Mouse (Mus musculus): ENCODE data around the gene Mapk8ip2. TPM values are rescaled to one million over a fixed set of nuclear protein-coding genes. Genes with fewer than 3 reads are reported as not detected.

Gene Mapk8ip2
- total RNA-seq, 2 experiments from 2014 or later, result 201 to 242 TPM

- intact Hi-C loops (cut with DNase I), result loop anchor here (1.0 to 2.0 kb wide), 2 partner anchors 22 to 47 kb away; partner anchors contain the start of genes C730034F03Rik, Chkb and Gm44502
- peak; percentile 92 to 97 for DNase-seq (ENCODE audit: low spot score in 2 of 2)
Observed at GRCm38 (mm10) chr15:89475611-89476474, 22.1 kb downstream of the Mapk8ip2 start.

GRCm38 (mm10) chr15:89476475-89476815, 22.7 kb downstream of the Mapk8ip2 start:
- intact Hi-C loops (cut with DNase I), result loop anchor here (1.0 to 2.0 kb wide), 2 partner anchors 22 to 48 kb away; partner anchors contain the start of genes C730034F03Rik, Chkb and Gm44502

GRCm38 (mm10) chr15:89477091-89477491, 23.4 kb downstream of the Mapk8ip2 start, which contains the start of gene Arsa:
Gene Arsa, minus strand, starts transcription at chr15:89477425.
- no peak for DNase-seq (ENCODE audit: low spot score in 2 of 2)
- intact Hi-C loops (cut with DNase I), result loop anchor here (2.0 kb wide), 1 partner anchor 48 kb away; the partner anchor contains the start of genes C730034F03Rik, Chkb and Gm44502

More at GRCm38 (mm10) chr15:89476475-89476815, 22.7 kb downstream of the Mapk8ip2 start:
- no peak for DNase-seq (ENCODE audit: low spot score in 2 of 2)

DNA sequence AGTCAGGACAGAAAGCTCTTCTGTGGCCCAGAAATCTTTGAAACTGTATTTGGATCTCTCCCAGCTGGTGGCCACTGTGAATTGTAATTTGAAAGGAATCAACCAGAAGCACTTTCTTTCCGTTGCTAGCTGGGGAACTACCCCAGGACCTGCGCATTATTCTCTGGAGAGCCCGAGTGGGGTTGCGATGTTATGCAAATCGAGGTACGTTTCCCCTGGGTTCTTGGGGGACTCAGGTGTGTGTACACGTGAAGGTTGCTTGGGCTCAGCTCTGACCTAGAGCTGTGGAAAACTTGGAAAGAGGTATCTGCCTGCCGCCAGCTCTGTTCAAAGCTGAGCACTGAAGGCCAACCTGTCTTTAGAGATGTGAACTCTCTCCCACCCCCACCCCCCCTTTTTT, 24.1 kb downstream of the Mapk8ip2 start:
- no peak for DNase-seq (ENCODE audit: low spot score in 2 of 2)
- intact Hi-C loops (cut with DNase I), result loop anchor here (2.0 kb wide), 1 partner anchor 49 kb away; the partner anchor contains the start of genes C730034F03Rik, Chkb and Gm44502

DNA sequence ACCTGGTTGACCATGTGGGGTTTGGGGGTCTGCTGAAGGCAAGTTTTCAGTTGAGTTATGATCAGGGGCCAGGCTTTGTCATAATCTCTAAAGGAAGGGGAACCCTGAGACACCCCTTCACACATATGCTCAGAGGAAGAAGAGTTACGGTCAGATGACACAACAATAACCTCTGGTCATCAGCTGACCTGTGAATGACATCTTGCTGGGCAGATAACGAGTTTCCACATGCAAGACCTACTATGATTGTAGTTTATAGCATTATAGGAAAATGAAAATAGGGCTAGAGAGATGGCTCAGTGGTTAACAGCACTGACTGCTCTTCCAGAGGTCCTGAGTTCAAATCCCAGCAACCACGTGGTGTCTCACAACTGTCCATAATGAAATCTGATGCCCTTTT, 24.9 kb downstream of the Mapk8ip2 start:
- intact Hi-C loops (cut with DNase I), result no loop called here
- DNase-seq (ENCODE audit: low spot score in 2 of 2), result no peak

DNA sequence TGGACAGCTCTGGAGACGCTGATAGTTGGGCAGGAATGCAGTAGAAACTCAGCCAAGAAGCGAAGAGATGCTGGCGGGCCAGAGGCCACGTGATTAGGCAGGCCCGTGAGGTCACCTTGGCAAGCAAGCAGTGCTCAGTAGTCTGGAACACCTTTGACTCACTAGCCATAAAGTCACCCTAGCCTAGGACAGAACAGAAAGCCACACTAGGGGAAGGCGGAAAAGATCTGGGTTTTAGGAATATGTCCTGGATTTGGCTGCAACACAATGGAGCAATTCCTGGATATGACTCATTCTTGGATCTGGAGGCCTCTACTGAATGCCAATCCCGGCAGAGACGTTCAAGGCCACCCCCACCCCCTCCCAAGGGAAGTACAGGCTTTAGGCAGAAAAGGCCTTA, 26.9 kb downstream of the Mapk8ip2 start:
- DNase-seq (ENCODE audit: low spot score in 2 of 2), result peak in 1 of 2 experiments; percentile 53
- intact Hi-C loops (cut with DNase I), result no loop called here

GRCm38 (mm10) chr15:89488182-89488581, 34.5 kb downstream of the Mapk8ip2 start:
- DNase-seq (ENCODE audit: low spot score in 2 of 2), result no peak
- intact Hi-C loops (cut with DNase I), result no loop called here

DNA sequence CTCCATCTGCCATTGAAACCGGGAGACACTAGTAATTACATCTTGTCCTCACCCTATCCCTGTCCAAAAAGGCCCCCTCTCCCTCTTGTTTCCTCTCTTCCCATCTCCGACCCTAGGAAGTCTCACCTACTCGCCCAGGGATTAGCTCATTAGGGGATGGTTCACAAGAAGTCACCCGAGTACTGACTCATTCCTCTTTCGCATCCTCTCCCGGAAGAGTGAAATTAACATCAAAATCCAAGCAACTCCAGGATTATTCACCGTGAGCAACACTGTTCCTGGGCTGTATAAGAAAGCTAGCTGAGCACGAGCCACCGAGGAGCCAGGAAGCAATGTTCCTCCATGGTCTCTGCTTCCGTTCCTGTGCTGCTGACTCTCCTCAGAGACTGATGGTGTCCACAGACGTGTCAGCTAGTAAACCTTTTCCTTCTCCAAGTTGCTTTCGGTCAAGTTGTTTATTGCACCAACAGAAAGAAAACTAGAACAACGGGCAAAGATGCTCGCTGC, 35.0 kb downstream of the Mapk8ip2 start:
- DNase-seq (ENCODE audit: low spot score in 2 of 2), result no peak
- intact Hi-C loops (cut with DNase I), result no loop called here

GRCm38 (mm10) chr15:89494970-89495369, 41.3 kb downstream of the Mapk8ip2 start:
- intact Hi-C loops (cut with DNase I), result no loop called here
- no peak for DNase-seq (ENCODE audit: low spot score in 2 of 2)

DNA sequence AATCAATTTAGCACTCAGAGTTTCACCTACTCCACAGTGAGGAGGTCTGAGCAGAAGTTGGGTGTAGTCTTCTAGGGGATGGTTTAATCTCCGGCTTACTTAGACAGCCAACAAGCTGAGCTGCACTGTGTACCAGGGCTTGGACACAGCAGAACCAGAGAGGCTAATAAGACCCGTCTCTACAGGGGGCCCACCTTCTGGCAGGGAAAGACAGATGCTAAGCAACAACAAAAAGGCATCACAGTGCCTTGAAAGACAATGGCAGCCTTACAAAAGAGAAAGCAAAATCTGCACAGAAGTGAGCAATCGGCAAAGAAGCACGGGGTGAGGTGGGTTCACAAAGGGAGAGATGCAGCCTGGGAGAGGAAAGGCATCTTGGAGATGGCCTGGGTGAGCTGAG, 42.4 kb downstream of the Mapk8ip2 start:
- DNase-seq (ENCODE audit: low spot score in 2 of 2), result no peak
- intact Hi-C loops (cut with DNase I), result no loop called here

DNA sequence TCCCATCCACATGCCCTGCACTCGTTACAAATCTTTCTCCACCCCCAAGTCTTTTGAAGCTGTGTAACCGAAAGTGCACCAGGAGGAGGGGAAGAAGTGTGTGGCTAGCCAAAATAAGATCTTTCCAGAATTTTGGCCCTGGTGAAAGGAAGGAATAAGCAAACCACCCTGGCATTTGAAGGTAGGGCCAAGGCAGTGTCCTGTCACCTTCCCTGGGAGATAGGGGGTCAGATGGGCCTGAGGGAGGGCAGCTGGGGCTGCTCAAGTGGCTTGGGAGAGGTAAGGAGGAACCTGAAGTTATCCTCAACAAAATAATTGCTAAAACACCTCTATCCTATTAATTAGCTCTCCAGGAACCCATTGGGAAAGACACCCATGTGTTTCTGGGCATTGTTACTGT, 43.1 kb downstream of the Mapk8ip2 start:
- intact Hi-C loops (cut with DNase I), result no loop called here
- DNase-seq (ENCODE audit: low spot score in 2 of 2), result no peak

DNA sequence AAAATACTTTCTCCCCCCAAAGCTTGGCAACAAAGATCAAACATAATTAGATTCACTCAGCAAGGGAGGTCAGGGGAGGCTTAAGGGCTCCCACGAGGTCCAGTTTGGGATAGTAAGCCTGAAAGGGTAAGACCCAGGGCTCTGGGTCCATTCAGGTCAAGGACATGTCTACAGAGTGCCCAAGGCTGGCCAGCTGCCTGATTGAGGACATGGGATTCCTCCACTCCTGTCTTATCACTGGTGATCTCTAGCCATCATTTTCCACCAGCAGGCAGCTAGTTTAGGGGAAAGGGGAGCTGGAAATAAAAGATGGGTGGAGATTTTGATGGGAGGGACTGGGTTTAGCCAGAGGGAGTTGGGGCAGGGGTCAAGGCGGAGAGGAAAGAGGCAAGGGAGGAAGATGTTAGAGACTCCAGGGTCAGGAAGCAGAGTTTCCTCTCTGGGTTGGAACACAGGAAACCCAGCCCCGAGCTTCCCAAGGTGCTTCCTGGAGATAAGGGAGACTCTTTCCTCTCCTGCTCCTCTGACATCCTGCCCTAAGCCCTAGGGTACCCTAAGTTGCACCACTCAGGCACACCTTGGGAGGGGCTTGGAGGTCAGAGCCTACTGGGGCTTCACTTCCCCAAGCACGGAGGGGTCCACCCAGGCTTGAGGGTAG, 43.8 kb downstream of the Mapk8ip2 start:
- DNase-seq (ENCODE audit: low spot score in 2 of 2), result no peak
- intact Hi-C loops (cut with DNase I), result loop anchor here (1.0 kb wide), 1 partner anchor 21 kb away; no protein-coding TSS in a partner anchor

- intact Hi-C loops (cut with DNase I), result loop anchor here (1.0 kb wide), 1 partner anchor 22 kb away; no protein-coding TSS in a partner anchor
- peak; percentile 85 to 92 for DNase-seq (ENCODE audit: low spot score in 2 of 2)
Observed at GRCm38 (mm10) chr15:89498049-89498960, 44.6 kb downstream of the Mapk8ip2 start.

DNA sequence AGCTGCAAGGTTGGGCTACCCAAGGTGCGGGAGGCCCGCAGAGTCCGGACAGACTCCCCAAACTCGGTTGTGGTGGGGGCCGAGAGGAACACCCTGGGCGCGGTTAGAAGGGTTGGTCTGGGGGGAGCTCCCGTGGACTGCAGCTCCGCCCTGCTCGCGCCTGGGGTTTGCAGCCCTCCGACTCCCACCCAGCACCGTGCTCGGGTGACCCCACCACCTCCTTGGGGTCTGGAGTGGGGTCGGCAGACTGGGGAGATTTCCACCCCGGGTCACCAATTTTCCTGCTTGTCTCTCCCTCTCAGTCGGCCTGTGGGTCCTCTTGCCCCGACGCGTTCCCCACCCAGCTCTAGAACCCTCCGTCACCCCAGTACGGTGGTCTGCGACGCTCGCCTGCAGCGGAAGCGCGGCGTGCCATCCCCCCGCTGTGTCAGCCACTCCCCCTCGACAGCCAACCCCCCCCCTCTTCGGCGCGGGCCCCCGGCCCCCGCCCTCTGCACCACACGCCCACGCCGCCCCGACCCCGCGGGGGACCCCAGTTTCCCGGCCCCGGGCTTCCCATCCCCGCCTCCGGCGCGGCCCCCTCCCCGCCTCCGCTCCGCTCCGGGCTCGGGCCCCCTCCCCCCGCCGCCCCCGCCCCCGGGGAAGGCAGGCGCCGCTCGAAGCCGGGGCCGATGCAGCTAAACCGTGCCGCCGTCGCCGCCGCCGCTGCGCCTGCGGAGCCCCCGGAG, 45.4 kb downstream of the Mapk8ip2 start, which contains the start of gene Shank3:
TSS of gene Shank3 (plus strand) at position 663 of the 728 bp plus-strand sequence.
- intact Hi-C loops (cut with DNase I), result loop anchor here (1.0 kb wide), 1 partner anchor 23 kb away; no protein-coding TSS in a partner anchor
- no peak for DNase-seq (ENCODE audit: low spot score in 2 of 2)

- DNase-seq (ENCODE audit: low spot score in 2 of 2), result peak in 1 of 2 experiments; percentile 73
- intact Hi-C loops (cut with DNase I), result loop anchor here (2.0 kb wide), 1 partner anchor 25 kb away; no protein-coding TSS in a partner anchor
Observed at GRCm38 (mm10) chr15:89499784-89500220, 46.1 kb downstream of the Mapk8ip2 start.

DNA sequence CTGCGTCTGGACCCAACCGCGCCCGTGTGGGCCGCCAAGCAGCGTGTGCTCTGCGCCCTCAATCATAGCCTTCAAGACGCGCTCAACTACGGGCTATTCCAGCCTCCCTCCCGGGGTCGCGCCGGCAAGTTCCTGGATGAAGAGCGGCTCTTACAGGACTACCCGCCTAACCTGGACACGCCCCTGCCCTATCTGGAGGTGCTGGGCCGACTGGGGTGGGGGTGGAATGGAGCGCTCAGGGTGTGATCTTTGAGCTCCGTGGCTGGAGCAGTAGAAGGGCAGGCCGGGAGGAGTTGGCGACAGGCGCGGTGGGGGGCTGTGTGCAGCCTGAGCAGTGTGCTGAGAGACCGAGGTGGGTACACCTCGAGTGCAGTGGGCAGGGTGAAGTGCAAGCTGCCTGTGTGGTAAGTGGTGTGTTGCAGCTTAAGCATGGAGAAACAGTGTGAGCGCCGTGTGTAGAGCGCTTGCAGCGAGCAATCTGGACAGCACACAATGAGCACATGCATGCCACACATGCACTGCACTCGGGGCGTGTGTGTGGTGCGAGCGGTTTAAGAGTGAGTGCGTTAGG, 46.6 kb downstream of the Mapk8ip2 start:
- peak in 1 of 2 experiments; percentile 48 for DNase-seq (ENCODE audit: low spot score in 2 of 2)
- intact Hi-C loops (cut with DNase I), result loop anchor here (2.0 kb wide), 1 partner anchor 24 kb away; no protein-coding TSS in a partner anchor

DNA sequence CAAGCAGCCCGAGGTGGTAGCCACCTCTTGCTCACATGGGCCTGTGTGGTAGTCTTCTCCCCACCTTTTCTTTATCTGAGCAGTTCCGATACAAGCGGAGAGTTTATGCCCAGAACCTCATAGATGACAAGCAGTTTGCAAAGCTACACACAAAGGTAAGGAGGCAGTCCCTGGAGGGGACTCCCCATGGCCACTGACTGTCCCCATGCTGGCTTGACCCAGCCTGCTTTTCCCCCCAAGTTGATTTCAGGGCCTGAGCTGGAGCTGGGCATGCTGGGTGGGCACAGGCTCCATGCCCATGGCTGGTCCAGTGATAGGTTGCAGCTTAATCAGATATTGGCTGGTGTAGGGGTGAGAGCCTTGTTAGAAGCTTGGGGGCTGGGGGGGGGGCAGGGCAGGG, 47.6 kb downstream of the Mapk8ip2 start:
- DNase-seq (ENCODE audit: low spot score in 2 of 2), result no peak
- intact Hi-C loops (cut with DNase I), result loop anchor here (2.0 kb wide), 1 partner anchor 23 kb away; no protein-coding TSS in a partner anchor

- intact Hi-C loops (cut with DNase I), result no loop called here
Observed at GRCm38 (mm10) chr15:89504838-89505237, 51.1 kb downstream of the Mapk8ip2 start.

More at GRCm38 (mm10) chr15:89504838-89505237, 51.1 kb downstream of the Mapk8ip2 start:
- DNase-seq (ENCODE audit: low spot score in 2 of 2), result no peak

All from left cerebral cortex, postnatal 25 days (tissue).